Mouse (Mus musculus): ENCODE results near the gene Actr6.

The Actr6 gene

GRCm38 (mm10) chr10:89732001-89732794, at the start of gene Actr6:
Gene Actr6, minus strand, starts transcription at chr10:89732295.
- peak; percentile 78 to 94 for DNase-seq (ENCODE audit: low spot score in 2 of 2)

- DNase-seq (ENCODE audit: low spot score in 2 of 2), result peak in 1 of 2 experiments; percentile 19
These were observed 43.9 kb upstream of the Actr6 start for GRCm38 (mm10) chr10:89776029-89776428.

- no peak for DNase-seq (ENCODE audit: low spot score in 2 of 2)
These were observed 39.8 kb upstream of the Actr6 start for GRCm38 (mm10) chr10:89771894-89772293.

- DNase-seq (ENCODE audit: low spot score in 2 of 2), result no peak
These were observed 37.0 kb upstream of the Actr6 start for GRCm38 (mm10) chr10:89769096-89769495.

- DNase-seq (ENCODE audit: low spot score in 2 of 2), result no peak
These were observed 36.4 kb upstream of the Actr6 start for GRCm38 (mm10) chr10:89768352-89769020.

- no peak for DNase-seq (ENCODE audit: low spot score in 2 of 2)
These were observed 34.0 kb upstream of the Actr6 start for GRCm38 (mm10) chr10:89765790-89766714.

GRCm38 (mm10) chr10:89764457-89765121, 32.5 kb upstream of the Actr6 start:
- DNase-seq (ENCODE audit: low spot score in 2 of 2), result no peak

- no peak for DNase-seq (ENCODE audit: low spot score in 2 of 2)
These were observed 28.7 kb upstream of the Actr6 start for GRCm38 (mm10) chr10:89760772-89761171.

- DNase-seq (ENCODE audit: low spot score in 2 of 2), result no peak
These were observed 23.1 kb upstream of the Actr6 start for GRCm38 (mm10) chr10:89755231-89755630.

GRCm38 (mm10) chr10:89751069-89751468, 19.0 kb upstream of the Actr6 start:
- no peak for DNase-seq (ENCODE audit: low spot score in 2 of 2)

GRCm38 (mm10) chr10:89748619-89749018, 16.5 kb upstream of the Actr6 start:
- no peak for DNase-seq (ENCODE audit: low spot score in 2 of 2)

- no peak for DNase-seq (ENCODE audit: low spot score in 2 of 2)
These were observed 15.8 kb upstream of the Actr6 start for GRCm38 (mm10) chr10:89747911-89748310.

GRCm38 (mm10) chr10:89747221-89747905, 15.3 kb upstream of the Actr6 start:
- no peak for DNase-seq (ENCODE audit: low spot score in 2 of 2)

GRCm38 (mm10) chr10:89746581-89746980, 14.5 kb upstream of the Actr6 start:
- DNase-seq (ENCODE audit: low spot score in 2 of 2), result no peak

- no peak for DNase-seq (ENCODE audit: low spot score in 2 of 2)
These were observed 13.5 kb upstream of the Actr6 start for GRCm38 (mm10) chr10:89745666-89746020.

- DNase-seq (ENCODE audit: low spot score in 2 of 2), result peak; percentile 47 to 88
These were observed 13.0 kb upstream of the Actr6 start, which contains the start of gene Uhrf1bp1l for GRCm38 (mm10) chr10:89744871-89745665. Gene Uhrf1bp1l, plus strand, starts transcription at chr10:89744991.

- peak in 1 of 2 experiments; percentile 8 for DNase-seq (ENCODE audit: low spot score in 2 of 2)
These were observed 12.2 kb upstream of the Actr6 start for GRCm38 (mm10) chr10:89744341-89744740.

GRCm38 (mm10) chr10:89743266-89743665, 11.2 kb upstream of the Actr6 start:
- no peak for DNase-seq (ENCODE audit: low spot score in 2 of 2)

GRCm38 (mm10) chr10:89740995-89741394, 8.9 kb upstream of the Actr6 start:
- DNase-seq (ENCODE audit: low spot score in 2 of 2), result no peak

GRCm38 (mm10) chr10:89739703-89740102, 7.6 kb upstream of the Actr6 start:
- no peak for DNase-seq (ENCODE audit: low spot score in 2 of 2)

All from left cerebral cortex, adult 9 months (tissue).